Mouse (Mus musculus): Measurements from ENCODE around the gene Chd4.

- no peak for TF ChIP-seq CTCF (conservative IDR thresholded peaks at IDR 0.05; ENCODE audit: low read length)
- no peak for TF ChIP-seq NANOG (IDR thresholded peaks at IDR 0.05; ENCODE audit: borderline replicate concordance, low read length)
- no peak for TF ChIP-seq POU5F1 (IDR thresholded peaks at IDR 0.05; ENCODE audit: borderline replicate concordance, low read length)
Measured at GRCm38 (mm10) chr6:125145479-125145951, 49.7 kb downstream of the Chd4 start.
